Mouse (Mus musculus): ENCODE results near the gene Camta1. TPM values are rescaled to one million over a fixed set of nuclear protein-coding genes. Genes with fewer than 3 reads are reported as not detected.

The Camta1 gene
- polyA plus RNA-seq, 2 experiments = 7.3 to 32.8 TPM

- no peak for DNase-seq (ENCODE audit: low read depth in 3 of 3, low spot score in 3 of 3)
These were observed 675.9 kb downstream of the Camta1 start for GRCm38 (mm10) chr4:151185750-151186149.

DNA sequence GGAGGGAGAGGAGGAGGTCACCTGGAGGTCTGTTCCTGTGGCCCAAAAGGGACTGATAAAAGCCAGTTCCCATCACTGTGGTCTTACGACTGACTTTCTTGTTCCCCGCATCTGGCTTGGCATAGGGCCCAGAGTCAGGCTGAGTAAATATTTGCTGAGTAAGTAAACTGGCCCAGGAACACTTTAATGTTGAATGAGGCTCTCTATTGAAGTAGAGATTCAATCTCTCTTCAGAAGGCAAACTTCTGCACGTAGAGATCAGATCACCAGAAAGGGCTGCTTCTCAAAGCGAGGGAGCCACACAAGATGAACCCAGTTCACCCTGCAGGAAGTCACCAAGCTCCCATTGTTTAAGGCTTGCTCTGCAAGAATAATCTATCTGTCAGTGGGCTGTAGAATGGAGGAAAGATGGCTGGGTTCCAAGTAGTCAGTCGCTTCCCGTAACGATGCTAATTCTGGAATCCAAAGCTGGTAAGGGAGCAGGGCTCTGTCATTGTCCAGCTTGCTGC is 681.2 kb downstream of the Camta1 start:
- ATAC-seq (ENCODE audit: insufficient read depth) (no peak), DNase-seq (ENCODE audit: low read depth in 3 of 3, low spot score in 3 of 3) (no peak)
- TF ChIP-seq EP300 (IDR thresholded peaks at IDR 0.05; ENCODE audit: low read depth) = no peak
- no peak for TF ChIP-seq CTCF (IDR thresholded peaks at IDR 0.05; ENCODE audit: low read depth)
- no peak overlapping the region for H3K9ac ChIP-seq (replicated peaks)
- H3K4me1 ChIP-seq (replicated peaks; ENCODE audit: control insufficient read depth in 2 of 2, insufficient read depth in 2 of 2, low read length in 1 of 2) = no peaks in the 10 kb centered on the region; a peak in 1 of 4 replicates
- H3K9me3 ChIP-seq (ENCODE audit: control insufficient read depth, low read length) = no peaks in the 10 kb centered on the region
- no peaks in the 10 kb centered on the region for H3K27me3 ChIP-seq (ENCODE audit: control insufficient read depth, insufficient read depth, low read length)
- no peak overlapping the region for H3K27ac ChIP-seq
- no peak overlapping the region for H3K4me3 ChIP-seq (ENCODE audit: insufficient read depth in 1 of 2, low read depth in 2 of 2, low read length in 2 of 2)
- H3K4me2 ChIP-seq (ENCODE audit: low read depth) = no peak overlapping the region
- 50% methylated on average over 7 of the region's 7 CpGs for WGBS (ENCODE audit: insufficient replicate concordance)
- no peaks in the 10 kb centered on the region for H3K36me3 ChIP-seq (replicated peaks; ENCODE audit: control insufficient read depth, insufficient read depth, low read depth)

More at GRCm38 (mm10) chr4:151185750-151186149, 675.9 kb downstream of the Camta1 start:
- no peaks in the 10 kb centered on the region for H3K4me1 ChIP-seq (replicated peaks; ENCODE audit: control insufficient read depth in 2 of 2, insufficient read depth in 2 of 2, low read length in 1 of 2)
- H3K4me3 ChIP-seq (ENCODE audit: insufficient read depth in 1 of 2, low read depth in 2 of 2, low read length in 2 of 2) = no peak overlapping the region
- 21% methylated on average over 1 of the region's 1 CpGs for WGBS (ENCODE audit: insufficient replicate concordance)
- H3K27ac ChIP-seq = no peak overlapping the region
- no peak overlapping the region for H3K9ac ChIP-seq (replicated peaks)
- H3K9me3 ChIP-seq (ENCODE audit: control insufficient read depth, low read length) = no peaks in the 10 kb centered on the region
- no peak overlapping the region for H3K4me2 ChIP-seq (ENCODE audit: low read depth)
- ATAC-seq (ENCODE audit: insufficient read depth) = no peak
- H3K27me3 ChIP-seq (ENCODE audit: control insufficient read depth, insufficient read depth, low read length) = no peaks in the 10 kb centered on the region
- no peaks in the 10 kb centered on the region for H3K36me3 ChIP-seq (replicated peaks; ENCODE audit: control insufficient read depth, insufficient read depth, low read depth)
- TF ChIP-seq CTCF (IDR thresholded peaks at IDR 0.05; ENCODE audit: low read depth) = no peak
- TF ChIP-seq EP300 (IDR thresholded peaks at IDR 0.05; ENCODE audit: low read depth) = no peak

DNA sequence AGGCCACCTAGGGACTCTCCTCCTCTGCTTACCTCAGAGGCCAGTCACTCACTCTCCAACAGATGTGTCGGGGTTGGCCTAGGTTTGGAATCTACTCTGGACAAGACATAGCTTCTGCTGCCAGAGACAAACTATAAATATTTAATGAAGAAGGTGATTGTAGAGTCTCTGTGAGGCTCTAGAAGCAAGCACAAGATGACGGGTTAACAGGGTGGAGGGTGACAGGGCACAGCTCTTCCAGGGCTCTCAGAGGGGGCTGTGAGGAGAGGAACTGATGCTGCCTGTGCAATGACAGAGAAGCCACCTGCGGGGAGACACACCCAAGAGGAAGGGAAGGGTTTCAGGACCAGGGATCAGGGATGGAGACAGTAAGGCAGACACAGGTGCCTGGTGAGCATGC is 682.0 kb downstream of the Camta1 start:
- Histone ChIP-seq H3K4me3 (ENCODE audit: insufficient read depth in 1 of 2, low read depth in 2 of 2, low read length in 2 of 2) (no peak overlapping the region), H3K27ac (no peak overlapping the region), H3K4me2 (ENCODE audit: low read depth) (no peak overlapping the region), H3K27me3 (ENCODE audit: control insufficient read depth, insufficient read depth, low read length) (no peaks in the 10 kb centered on the region), H3K9ac (replicated peaks) (no peak overlapping the region), H3K36me3 (replicated peaks; ENCODE audit: control insufficient read depth, insufficient read depth, low read depth) (no peaks in the 10 kb centered on the region), H3K4me1 (replicated peaks; ENCODE audit: control insufficient read depth in 2 of 2, insufficient read depth in 2 of 2, low read length in 1 of 2) (no peaks in the 10 kb centered on the region; a peak in 1 of 4 replicates), H3K9me3 (ENCODE audit: control insufficient read depth, low read length) (no peaks in the 10 kb centered on the region)
- DNase-seq (ENCODE audit: low read depth in 3 of 3, low spot score in 3 of 3) (no peak), ATAC-seq (ENCODE audit: insufficient read depth) (no peak)
- TF ChIP-seq EP300 (IDR thresholded peaks at IDR 0.05; ENCODE audit: low read depth) = no peak
- TF ChIP-seq CTCF (IDR thresholded peaks at IDR 0.05; ENCODE audit: low read depth) = no peak
- 35% methylated on average over 3 of the region's 3 CpGs for WGBS (ENCODE audit: insufficient replicate concordance)

GRCm38 (mm10) chr4:151178970-151179378 is 682.7 kb downstream of the Camta1 start:
- ATAC-seq (ENCODE audit: insufficient read depth) (no peak), DNase-seq (ENCODE audit: low read depth in 3 of 3, low spot score in 3 of 3) (no peak)
- Histone ChIP-seq H3K4me1 (replicated peaks; ENCODE audit: control insufficient read depth in 2 of 2, insufficient read depth in 2 of 2, low read length in 1 of 2) (no peaks in the 10 kb centered on the region; a peak in 1 of 4 replicates), H3K9ac (replicated peaks) (no peak overlapping the region), H3K36me3 (replicated peaks; ENCODE audit: control insufficient read depth, insufficient read depth, low read depth) (no peaks in the 10 kb centered on the region), H3K27ac (no peak overlapping the region), H3K9me3 (ENCODE audit: control insufficient read depth, low read length) (no peaks in the 10 kb centered on the region), H3K4me2 (ENCODE audit: low read depth) (no peak overlapping the region), H3K4me3 (ENCODE audit: insufficient read depth in 1 of 2, low read depth in 2 of 2, low read length in 2 of 2) (no peak overlapping the region), H3K27me3 (ENCODE audit: control insufficient read depth, insufficient read depth, low read length) (no peaks in the 10 kb centered on the region)
- WGBS (ENCODE audit: insufficient replicate concordance) = 48% methylated on average over 8 of the region's 8 CpGs
- no peak for TF ChIP-seq CTCF (IDR thresholded peaks at IDR 0.05; ENCODE audit: low read depth)

DNA sequence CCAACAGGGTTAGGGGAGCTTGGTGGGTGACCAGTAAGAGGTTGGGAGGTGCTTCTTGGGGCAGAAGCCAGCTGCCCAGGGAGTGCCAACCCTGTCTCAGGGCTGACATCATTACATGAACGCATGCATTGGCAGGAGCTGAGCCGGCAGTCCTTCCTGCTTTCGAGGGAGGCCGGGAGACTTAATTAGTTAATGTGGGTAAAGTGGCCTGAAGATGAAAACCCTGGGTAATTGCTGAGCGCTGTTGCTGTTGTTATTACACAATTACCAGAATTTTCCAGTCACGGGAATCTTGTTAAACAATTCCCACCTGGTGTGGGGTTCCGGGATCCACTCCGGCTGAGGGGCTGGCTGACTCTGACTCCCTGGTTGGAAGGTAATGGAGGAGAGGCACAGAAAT is 689.1 kb downstream of the Camta1 start:
- no peak overlapping the region for H3K9ac ChIP-seq (replicated peaks)
- ATAC-seq (ENCODE audit: insufficient read depth) = no peak

More for the DNA sequence above, 689.1 kb downstream of the Camta1 start:
- H3K9me3 ChIP-seq (ENCODE audit: control insufficient read depth, low read length) = no peaks in the 10 kb centered on the region
- TF ChIP-seq CTCF (IDR thresholded peaks at IDR 0.05; ENCODE audit: low read depth) (no peak), EP300 (IDR thresholded peaks at IDR 0.05; ENCODE audit: low read depth) (no peak)
- 75% methylated on average over 8 of the region's 8 CpGs for WGBS (ENCODE audit: insufficient replicate concordance)
- H3K4me2 ChIP-seq (ENCODE audit: low read depth) = no peak overlapping the region
- no peak overlapping the region for H3K4me3 ChIP-seq (ENCODE audit: insufficient read depth in 1 of 2, low read depth in 2 of 2, low read length in 2 of 2)
- no peak overlapping the region for H3K27ac ChIP-seq
- no peaks in the 10 kb centered on the region for H3K27me3 ChIP-seq (ENCODE audit: control insufficient read depth, insufficient read depth, low read length)
- no peaks in the 10 kb centered on the region for H3K36me3 ChIP-seq (replicated peaks; ENCODE audit: control insufficient read depth, insufficient read depth, low read depth)
- DNase-seq (ENCODE audit: low read depth in 3 of 3, low spot score in 3 of 3) = no peak
- H3K4me1 ChIP-seq (replicated peaks; ENCODE audit: control insufficient read depth in 2 of 2, insufficient read depth in 2 of 2, low read length in 1 of 2) = no peaks in the 10 kb centered on the region
